Mouse (Mus musculus) gastrocnemius, postnatal 4 days (tissue): ENCODE measurements at regions not wholly inside any gene's neighbourhood (a gene's known extent, or its start where the extent isn't known, plus 50 kb on each side); places are given as distances from the start of the nearest gene placed in this dataset.

ENCODE experiments used
- DNase-seq, 2 experiments: peaks; one replicate each; pipeline ENCODE4 v3.0.0; 2021 to 2022; ENCODE audit warnings: low spot score in 2 of 2, mixed read lengths in 2 of 2

GRCm38 (mm10) chr17:66251495-66251894 is 128.2 kb downstream of the Ddx11 start:
- no peak for DNase-seq

- no peak for DNase-seq
Observed at GRCm38 (mm10) chr17:66252926-66253325, 129.6 kb downstream of the Ddx11 start.

GRCm38 (mm10) chr17:66259697-66260096 is 136.4 kb downstream of the Ddx11 start:
- no peak for DNase-seq

GRCm38 (mm10) chr17:66262681-66263240 is 139.4 kb downstream of the Ddx11 start:
- DNase-seq: no peak

GRCm38 (mm10) chr17:66263405-66263804 is 140.1 kb downstream of the Ddx11 start:
- no peak for DNase-seq

GRCm38 (mm10) chr17:66266803-66267202 is 143.5 kb downstream of the Ddx11 start:
- no peak for DNase-seq

- DNase-seq: no peak
Observed at GRCm38 (mm10) chr17:66267831-66268230, 144.5 kb downstream of the Ddx11 start.

GRCm38 (mm10) chr17:66269567-66269966 is 146.2 kb downstream of the Ddx11 start:
- no peak for DNase-seq

- DNase-seq: no peak
Observed at GRCm38 (mm10) chr17:66271906-66272305, 148.6 kb downstream of the Ddx11 start.

GRCm38 (mm10) chr17:66276778-66277177 is 153.5 kb downstream of the Ddx11 start:
- DNase-seq: peak in 1 of 2 experiments; percentile 26

- peak in 1 of 2 experiments; percentile 16 for DNase-seq
Observed at GRCm38 (mm10) chr17:66278037-66278436, 154.7 kb downstream of the Ddx11 start.

GRCm38 (mm10) chr17:66285295-66285694 is 162.0 kb downstream of the Ddx11 start:
- no peak for DNase-seq
